Mouse (Mus musculus): ENCODE data around the gene St8sia6.

- TF ChIP-seq CTCF (IDR thresholded peaks at IDR 0.05): no peak
- TF ChIP-seq POLR2A (IDR thresholded peaks at IDR 0.05; ENCODE audit: insufficient read depth, low read depth, low read length): no peak
- no peak for TF ChIP-seq EP300 (IDR thresholded peaks at IDR 0.05; ENCODE audit: insufficient read depth, low read depth, low read length)
Observed at GRCm38 (mm10) chr2:13776453-13776852, 17.4 kb downstream of the St8sia6 start.
